Mouse (Mus musculus) heart, postnatal 14 days (tissue): ENCODE data around the gene Plau. TPM values are rescaled to one million over a fixed set of nuclear protein-coding genes. Genes with fewer than 3 reads are reported as not detected.

Source experiments
- DNase-seq, 2 experiments: peaks; one replicate each; pipeline ENCODE4 v3.0.0; 2021 to 2022
- intact Hi-C: fragments of 180-260 bp; cut with DNase I; formaldehyde crosslinking; loops from one replicate; pipeline ENCODE4 v1.15.1; 2025
- total RNA-seq, 2 experiments: library from RNA; stranded (reverse); gene quantifications; 2 replicates each; pipeline ENCODE4 v1.2.3; 2021

The Plau gene
- total RNA-seq, 2 experiments from 2014 or later = 5.7 to 6.1 TPM

GRCm38 (mm10) chr14:20884691-20885090, 48.2 kb downstream of the Plau start:
- DNase-seq = no peak
- intact Hi-C loops = loop anchor here (5.0 kb wide), 1 partner anchor 108 kb away; no protein-coding TSS in a partner anchor

DNA sequence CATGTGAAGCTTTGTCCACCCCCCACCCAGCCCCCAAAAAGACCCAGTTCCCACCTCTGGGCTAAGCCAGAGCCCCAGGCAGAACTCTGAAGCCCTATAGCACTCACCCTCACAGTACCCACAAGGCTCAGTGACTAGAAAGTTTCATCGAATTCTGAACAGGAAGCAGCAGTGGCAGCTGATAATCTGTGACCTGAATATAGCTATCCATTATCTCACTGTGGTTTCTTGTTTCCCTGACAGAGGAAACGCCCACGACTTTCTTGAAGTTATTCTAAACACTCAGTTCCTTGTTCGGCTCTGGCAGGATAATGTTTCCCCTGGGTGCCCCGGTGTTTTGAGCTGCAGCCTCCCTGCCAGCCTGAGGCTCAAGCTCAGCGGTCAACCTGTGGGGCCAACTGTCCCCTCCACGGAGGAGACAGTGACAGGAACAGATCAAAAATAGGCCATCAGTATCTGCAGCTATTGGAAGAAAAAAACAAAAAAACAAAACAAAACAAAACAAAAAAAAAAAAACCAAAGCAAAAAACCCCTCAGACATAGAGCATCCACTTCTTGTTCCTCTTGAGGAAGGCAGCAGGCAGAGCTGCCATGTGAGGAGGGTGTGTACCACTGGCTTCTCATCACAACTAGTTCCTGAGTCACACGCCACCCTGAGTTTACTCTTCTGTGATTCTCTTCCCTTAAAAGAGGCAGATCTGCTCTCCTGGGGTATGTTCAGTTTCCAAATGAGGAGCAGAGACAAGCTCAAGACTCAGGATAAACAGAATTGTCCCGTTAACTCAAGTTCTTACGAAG, 48.8 kb downstream of the Plau start:
- intact Hi-C loops = loop anchor here (5.0 kb wide), 1 partner anchor 107 kb away; no protein-coding TSS in a partner anchor
- DNase-seq = peak in 1 of 2 experiments; percentile 33

GRCm38 (mm10) chr14:20886266-20886665, 49.8 kb downstream of the Plau start:
- intact Hi-C loops = loop anchor here (5.0 kb wide), 1 partner anchor 106 kb away; no protein-coding TSS in a partner anchor
- peak; percentile 55 to 70 for DNase-seq

- intact Hi-C loops = loop anchor here (5.0 kb wide), 1 partner anchor 105 kb away; no protein-coding TSS in a partner anchor
- DNase-seq = no peak
Measured at GRCm38 (mm10) chr14:20887541-20888085, 51.2 kb downstream of the Plau start.

- peak; percentile 21 to 22 for DNase-seq
- intact Hi-C loops = no loop called here
Measured at GRCm38 (mm10) chr14:20891941-20892402, 55.5 kb downstream of the Plau start.

Other genes with a start within 250 kb of the Plau start
- 10 to 100 TPM; 12.6 to 16.6 TPM for gene Usp54, start 195.6 kb upstream of the Plau start, total RNA-seq
- 1 to 10 TPM in 1 of 2 experiments, under 1 TPM in 1; 0.88 to 1.7 TPM for gene Myoz1, start 180.1 kb upstream of the Plau start, total RNA-seq
- 100 to 1,000 TPM in 1 of 2 experiments, 10 to 100 TPM in 1; 94.3 to 117 TPM for gene Synpo2l, start 168.3 kb upstream of the Plau start, total RNA-seq
- gene Sec24c, start 162.4 kb upstream of the Plau start, total RNA-seq = 100 to 1,000 TPM in 1 of 2 experiments, 10 to 100 TPM in 1; 98.8 to 101 TPM
- gene Fut11, start 141.7 kb upstream of the Plau start, total RNA-seq = 10 to 100 TPM in 1 of 2 experiments, 1 to 10 TPM in 1; 8.9 to 10.1 TPM
- gene Chchd1, start 133.7 kb upstream of the Plau start, total RNA-seq = 100 to 1,000 TPM in 1 of 2 experiments, 10 to 100 TPM in 1; 87.4 to 104 TPM
- 10 to 100 TPM; 56.1 to 63.3 TPM for gene Zswim8, start 129.1 kb upstream of the Plau start, total RNA-seq
- gene Ndst2, start 102.1 kb upstream of the Plau start, total RNA-seq = 10 to 100 TPM; 13.6 to 15.4 TPM
- 10 to 100 TPM; 40.8 to 42.3 TPM for gene Camk2g, start 42.6 kb upstream of the Plau start, total RNA-seq
- 100 to 1,000 TPM; 132 to 149 TPM for gene Vcl, start 92.7 kb downstream of the Plau start, total RNA-seq
- gene Ap3m1, start 215.8 kb downstream of the Plau start, total RNA-seq = 10 to 100 TPM; 69.5 to 71.4 TPM
- gene Adk, start 215.9 kb downstream of the Plau start, total RNA-seq = 100 to 1,000 TPM; 186 to 196 TPM